Mouse (Mus musculus) intestine, embryonic 14.5 days (tissue): ENCODE results near the gene Cmya5. TPM values are rescaled to one million over a fixed set of nuclear protein-coding genes. Genes with fewer than 3 reads are reported as not detected.

ENCODE experiments used
- ATAC-seq: fragments of 200-750 bp; cut with Nextera tagmentation; replicated peaks from 2 replicates; pipeline ENCODE4 v1.8.0; 2017; ENCODE audit warnings: low read depth, moderate number of reproducible peaks, moderate TSS enrichment, moderate library complexity; ENCODE audit not compliant: low FRiP score, low TSS enrichment
- DNase-seq: peaks from one replicate; pipeline ENCODE4 v3.0.0-alpha.2; 2018; ENCODE audit warnings: low spot score
- H3K27ac ChIP-seq: fragments of 300-500 bp; sonication (generic); 2 replicates; pipeline ENCODE4 v1.5.1; 2014; ENCODE audit warnings: low read depth, mild to moderate bottlenecking, control low read depth
- H3K27me3 ChIP-seq: fragments of 300-500 bp; sonication (generic); replicated peaks from 2 replicates; pipeline ENCODE4 v1.6.1; 2014; ENCODE audit warnings: low read length, control low read depth; ENCODE audit not compliant: control insufficient read depth, insufficient read depth
- H3K36me3 ChIP-seq: fragments of 300-500 bp; sonication (generic); 2 replicates; pipeline ENCODE4 v1.6.1; 2014; ENCODE audit warnings: low read length, control low read depth; ENCODE audit not compliant: control insufficient read depth, insufficient read depth
- H3K4me1 ChIP-seq: fragments of 300-500 bp; sonication (generic); replicated peaks from 2 replicates; pipeline ENCODE4 v1.6.1; 2014; ENCODE audit warnings: low read length, control low read depth, mixed read lengths; ENCODE audit not compliant: control insufficient read depth, insufficient read depth
- H3K4me2 ChIP-seq: fragments of 300-500 bp; sonication (generic); 2 replicates; pipeline ENCODE4 v1.6.1; 2014; ENCODE audit warnings: low read length
- H3K4me3 ChIP-seq: fragments of 300-500 bp; sonication (generic); 2 replicates; pipeline ENCODE4 v1.5.1; 2014; ENCODE audit warnings: low read depth, low read length, control low read depth, mixed read lengths
- H3K9ac ChIP-seq: fragments of 300-500 bp; sonication (generic); 2 replicates; pipeline ENCODE4 v1.6.1; 2014; ENCODE audit warnings: mild to moderate bottlenecking, low read length
- H3K9me3 ChIP-seq: fragments of 300-500 bp; sonication (generic); 2 replicates; pipeline ENCODE4 v1.6.1; 2016; ENCODE audit warnings: low read length, control low read depth; ENCODE audit not compliant: control insufficient read depth
- WGBS: fragments of 180-500 bp; shearing (Covaris S2); extraction: QIAGEN DNeasy Blood & Tissue Kit; methylation state at CpG from one replicate; pipeline ENCODE4 v1.1.7; 2014; 5-methylcytosine and 5-hydroxymethylcytosine counted together
- polyA plus RNA-seq: library from polyadenylated mRNA; unstranded; fragments of >200 nt; fragmentation: Nextera tagmentation; extraction: Ambion mirVana; gene quantifications from 2 replicates; pipeline ENCODE4 v1.2.1, GENCODE M21; 2014

Cmya5 gene
- polyA plus RNA-seq, 1 experiment from 2014 or later: 0.16 TPM

GRCm38 (mm10) chr13:93098596-93098995, 45.9 kb downstream of the Cmya5 start:
- no peaks in the 10 kb centered on the region for H3K27me3 ChIP-seq
- no peak overlapping the region for H3K27ac ChIP-seq
- DNase-seq (no peak), ATAC-seq (no peak)
- no peaks in the 10 kb centered on the region for H3K9me3 ChIP-seq
- H3K4me2 ChIP-seq: no peak overlapping the region
- no peaks in the 10 kb centered on the region for H3K4me1 ChIP-seq
- WGBS: 90% methylated on average over 3 of the region's 3 CpGs
- H3K4me3 ChIP-seq: no peak overlapping the region
- no peak overlapping the region for H3K9ac ChIP-seq
- no peaks in the 10 kb centered on the region for H3K36me3 ChIP-seq

DNA sequence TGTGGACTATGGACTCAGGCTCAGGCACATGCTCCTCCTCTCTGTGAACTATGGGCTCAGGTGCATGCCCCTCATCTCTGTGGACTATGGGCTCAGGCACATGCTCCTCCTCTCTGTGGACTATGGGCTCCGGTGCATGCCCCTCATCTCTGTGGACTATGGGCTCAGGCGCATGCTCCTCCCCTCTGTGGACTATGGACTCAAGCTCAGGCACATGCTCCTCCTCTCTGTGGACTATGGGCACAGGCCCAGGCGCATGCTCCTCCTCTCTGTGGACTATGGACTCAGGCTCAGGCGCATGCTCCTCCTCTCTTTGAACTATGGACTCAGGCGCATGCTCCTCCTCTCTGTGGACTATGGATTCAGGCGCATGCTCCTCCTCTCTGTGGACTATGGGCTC, 47.9 kb downstream of the Cmya5 start:
- Histone ChIP-seq H3K27me3 (no peaks in the 10 kb centered on the region), H3K36me3 (no peaks in the 10 kb centered on the region), H3K4me2 (no peak overlapping the region), H3K9ac (no peak overlapping the region), H3K4me3 (no peak overlapping the region), H3K27ac (no peak overlapping the region), H3K4me1 (no peaks in the 10 kb centered on the region), H3K9me3 (no peaks in the 10 kb centered on the region)
- DNase-seq: no peak
- WGBS: 94% methylated on average over 6 of the region's 6 CpGs
- no peak for ATAC-seq

GRCm38 (mm10) chr13:93095097-93095791, 49.3 kb downstream of the Cmya5 start:
- no peak for DNase-seq
- no peak for ATAC-seq
- no peaks in the 10 kb centered on the region for H3K4me1 ChIP-seq
- no peak overlapping the region for H3K4me3 ChIP-seq
- H3K36me3 ChIP-seq: no peaks in the 10 kb centered on the region
- no peak overlapping the region for H3K27ac ChIP-seq
- H3K27me3 ChIP-seq: no peaks in the 10 kb centered on the region
- WGBS: 90% methylated on average over 15 of the region's 15 CpGs
- H3K4me2 ChIP-seq: no peak overlapping the region
- no peak overlapping the region for H3K9ac ChIP-seq
- H3K9me3 ChIP-seq: no peaks in the 10 kb centered on the region

DNA sequence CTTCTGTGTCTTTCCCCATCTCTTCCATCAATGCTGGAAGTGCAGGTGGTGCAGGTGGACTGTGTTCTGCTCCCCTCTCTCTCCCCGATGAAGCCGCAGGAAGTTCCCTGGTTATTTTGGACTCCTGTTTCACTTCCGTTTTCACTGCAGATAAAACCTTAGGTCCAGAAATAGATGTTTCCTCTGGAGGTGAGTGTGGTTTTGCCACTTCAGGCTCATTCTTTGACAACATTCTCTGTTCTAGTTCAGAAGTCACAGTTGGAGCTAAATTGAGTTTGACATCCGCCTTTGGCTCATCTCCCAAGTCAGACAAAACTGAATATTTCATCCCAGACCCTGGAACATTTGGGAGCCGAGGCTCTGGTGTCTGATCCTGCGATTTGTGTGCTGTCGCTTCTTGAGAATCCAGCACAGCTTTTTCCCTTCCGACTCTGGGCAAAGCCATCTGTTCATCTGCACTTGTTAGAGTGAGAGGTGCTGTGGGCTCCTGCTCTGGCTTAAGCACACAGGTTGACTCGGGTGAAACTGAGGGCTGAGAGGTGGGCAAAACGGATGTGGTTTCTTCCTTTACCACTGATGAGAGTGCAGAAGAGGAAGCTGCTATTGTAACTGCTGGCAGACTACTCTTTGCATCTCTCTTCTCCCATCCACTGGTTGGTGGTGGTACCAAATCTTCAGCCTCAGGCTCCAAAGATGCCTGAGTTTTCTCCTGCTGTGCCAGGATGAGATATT, 50.2 kb downstream of the Cmya5 start:
- no peak overlapping the region for H3K9ac ChIP-seq
- no peaks in the 10 kb centered on the region for H3K9me3 ChIP-seq
- no peak overlapping the region for H3K27ac ChIP-seq
- ATAC-seq (no peak), DNase-seq (peak; percentile 29)
- no peaks in the 10 kb centered on the region for H3K36me3 ChIP-seq
- H3K4me3 ChIP-seq: no peak overlapping the region
- no peaks in the 10 kb centered on the region for H3K27me3 ChIP-seq
- 71% methylated on average over 10 of the region's 10 CpGs for WGBS
- H3K4me2 ChIP-seq: no peak overlapping the region
- no peaks in the 10 kb centered on the region for H3K4me1 ChIP-seq

DNA sequence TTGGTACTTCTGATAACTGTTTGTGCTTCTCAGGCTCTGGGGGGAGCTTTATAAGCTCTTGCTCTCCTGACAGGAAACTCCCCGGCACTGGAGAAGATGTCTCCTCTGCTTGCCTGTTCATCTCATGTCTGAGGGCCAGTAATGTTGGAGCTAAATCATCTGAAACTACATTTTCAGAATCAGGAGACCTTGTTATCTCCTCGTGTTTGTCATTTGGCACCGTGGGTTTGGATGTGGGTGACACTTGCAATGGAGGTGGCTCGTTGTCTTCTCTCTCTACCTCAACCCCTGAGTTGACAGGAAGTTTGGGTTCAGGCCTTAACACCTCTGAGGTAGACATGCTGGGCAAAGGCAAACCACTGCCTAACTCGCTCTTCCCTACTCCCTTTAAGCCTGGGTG, 50.8 kb downstream of the Cmya5 start:
- Histone ChIP-seq H3K4me1 (no peaks in the 10 kb centered on the region), H3K4me3 (no peak overlapping the region), H3K9me3 (no peaks in the 10 kb centered on the region), H3K4me2 (no peak overlapping the region), H3K9ac (no peak overlapping the region), H3K27me3 (no peaks in the 10 kb centered on the region), H3K36me3 (no peaks in the 10 kb centered on the region), H3K27ac (no peak overlapping the region)
- ATAC-seq (no peak), DNase-seq (peak; percentile 24)
- 92% methylated on average over 5 of the region's 5 CpGs for WGBS

- Histone ChIP-seq H3K4me1 (no peaks in the 10 kb centered on the region), H3K27ac (no peak overlapping the region), H3K36me3 (no peaks in the 10 kb centered on the region), H3K4me2 (no peak overlapping the region), H3K27me3 (no peaks in the 10 kb centered on the region), H3K4me3 (no peak overlapping the region), H3K9me3 (no peaks in the 10 kb centered on the region), H3K9ac (no peak overlapping the region)
- WGBS: 65% methylated on average over 2 of the region's 2 CpGs
- DNase-seq (no peak), ATAC-seq (no peak)
Observed at GRCm38 (mm10) chr13:93092916-93093429, 51.6 kb downstream of the Cmya5 start.

DNA sequence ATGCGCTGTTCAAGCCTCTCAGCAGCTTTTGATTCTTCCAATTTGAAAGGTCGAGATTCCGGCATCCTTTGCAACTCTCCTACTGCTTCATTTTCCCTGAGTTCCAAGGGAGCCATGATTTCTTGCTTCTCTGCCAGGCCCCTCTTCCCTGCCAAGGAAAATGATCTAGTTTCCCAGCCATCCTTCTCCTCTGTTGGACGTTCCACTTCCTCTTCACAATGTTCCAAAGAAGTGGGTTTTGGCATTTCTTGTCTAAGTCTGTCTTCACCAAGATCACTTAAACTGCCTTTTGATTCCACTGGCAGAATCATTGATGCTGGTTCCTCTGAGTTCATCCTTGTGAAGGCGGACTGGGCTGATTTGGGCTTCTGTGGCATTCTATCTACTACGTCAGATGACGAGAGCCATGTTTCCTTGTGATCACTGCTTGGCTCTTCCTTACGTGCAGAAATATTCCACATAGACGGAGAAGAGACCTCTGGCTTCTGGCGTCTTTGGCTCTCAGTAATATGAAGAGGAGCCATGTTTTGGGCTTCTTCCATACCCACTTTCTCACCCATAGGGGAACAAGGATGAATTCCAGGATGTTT, 52.6 kb downstream of the Cmya5 start:
- DNase-seq (no peak), ATAC-seq (no peak)
- no peak overlapping the region for H3K4me2 ChIP-seq
- H3K9ac ChIP-seq: no peak overlapping the region
- no peak overlapping the region for H3K27ac ChIP-seq
- no peaks in the 10 kb centered on the region for H3K4me1 ChIP-seq
- H3K9me3 ChIP-seq: no peaks in the 10 kb centered on the region
- H3K27me3 ChIP-seq: no peaks in the 10 kb centered on the region
- no peak overlapping the region for H3K4me3 ChIP-seq
- WGBS: 91% methylated on average over 10 of the region's 10 CpGs
- no peaks in the 10 kb centered on the region for H3K36me3 ChIP-seq

GRCm38 (mm10) chr13:93091176-93091575, 53.3 kb downstream of the Cmya5 start:
- Histone ChIP-seq H3K4me1 (no peaks in the 10 kb centered on the region), H3K27ac (no peak overlapping the region), H3K4me2 (no peak overlapping the region), H3K9me3 (no peaks in the 10 kb centered on the region), H3K9ac (no peak overlapping the region), H3K36me3 (no peaks in the 10 kb centered on the region), H3K27me3 (no peaks in the 10 kb centered on the region), H3K4me3 (no peak overlapping the region)
- DNase-seq (peak; percentile 34), ATAC-seq (no peak)
- WGBS: 92% methylated on average over 9 of the region's 9 CpGs
